Mouse (Mus musculus): Measurements from ENCODE around the gene Cdk15. TPM values are rescaled to one million over a fixed set of nuclear protein-coding genes. Genes with fewer than 3 reads are reported as not detected.

Gene Cdk15
- total and polyA plus RNA-seq, 2 experiments from 2014 or later: 1.3 to 1.8 TPM

DNA sequence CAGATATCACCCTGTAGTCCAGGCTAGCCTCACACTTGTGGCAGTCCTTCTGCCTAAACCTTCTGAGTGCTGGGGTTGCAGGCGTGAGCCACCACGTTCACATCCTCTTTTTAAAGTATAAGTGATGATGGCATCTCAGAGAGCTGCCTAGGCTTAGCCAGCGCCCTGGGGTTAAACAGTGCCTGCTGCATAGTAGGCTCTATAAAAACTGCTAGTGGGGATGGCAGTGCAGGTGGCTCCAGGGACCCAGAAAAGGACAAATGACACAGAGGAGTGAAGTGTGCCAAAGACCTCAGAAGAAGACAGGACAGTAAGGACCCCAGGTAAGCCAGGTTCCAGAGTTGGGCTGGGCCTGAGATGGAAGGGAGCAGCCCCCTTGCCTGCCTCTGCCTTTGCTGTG lies 104.1 kb downstream of the Cdk15 start:
- DNase-seq (ENCODE audit: low spot score): no peak
- Histone ChIP-seq H3K4me3 (ENCODE audit: low read length) (no peak overlapping the region), H3K9me3 (ENCODE audit: low read length) (no peaks in the 10 kb centered on the region), H3K4me2 (ENCODE audit: low read depth, low read length) (no peak overlapping the region), H3K27me3 (ENCODE audit: insufficient read depth, low read length) (no peaks in the 10 kb centered on the region), H3K9ac (replicated peaks; ENCODE audit: low read length) (no peak overlapping the region), H3K36me3 (ENCODE audit: insufficient read depth, low read length) (no peaks in the 10 kb centered on the region), H3K4me1 (ENCODE audit: insufficient read depth, low read length) (no peaks in the 10 kb centered on the region), H3K27ac (no peak overlapping the region)
- no peak for TF ChIP-seq CTCF (IDR thresholded peaks at IDR 0.05; ENCODE audit: low read depth)
- WGBS: 76% methylated on average over 3 of the region's 3 CpGs
- no peak for ATAC-seq

DNA sequence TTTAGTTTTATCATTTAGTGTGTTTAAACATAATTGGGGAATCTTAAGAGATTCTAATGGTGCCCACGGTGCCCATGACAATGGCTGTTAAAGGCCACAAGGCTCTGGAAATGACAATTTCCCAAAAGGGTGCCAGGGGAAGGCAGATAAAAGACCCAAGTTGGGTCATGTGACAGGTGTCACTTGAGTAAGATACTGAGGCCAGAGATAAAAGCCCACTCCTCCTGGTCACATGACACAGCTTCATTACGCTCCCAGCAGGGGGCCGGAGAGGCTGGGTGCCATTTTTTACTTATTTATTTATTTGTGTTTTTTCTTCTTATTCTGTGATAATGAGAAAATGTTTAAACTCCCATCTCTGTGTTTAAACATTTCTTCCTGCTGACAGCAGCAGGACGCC lies 104.8 kb downstream of the Cdk15 start:
- TF ChIP-seq CTCF (IDR thresholded peaks at IDR 0.05; ENCODE audit: low read depth): no peak
- 72% methylated on average over 4 of the region's 4 CpGs for WGBS
- Histone ChIP-seq H3K4me3 (ENCODE audit: low read length) (no peak overlapping the region), H3K4me2 (ENCODE audit: low read depth, low read length) (no peak overlapping the region), H3K9me3 (ENCODE audit: low read length) (no peaks in the 10 kb centered on the region), H3K27ac (no peak overlapping the region), H3K9ac (replicated peaks; ENCODE audit: low read length) (no peak overlapping the region), H3K36me3 (ENCODE audit: insufficient read depth, low read length) (no peaks in the 10 kb centered on the region), H3K4me1 (ENCODE audit: insufficient read depth, low read length) (no peaks in the 10 kb centered on the region), H3K27me3 (ENCODE audit: insufficient read depth, low read length) (no peaks in the 10 kb centered on the region)
- DNase-seq (ENCODE audit: low spot score) (no peak), ATAC-seq (no peak)

DNA sequence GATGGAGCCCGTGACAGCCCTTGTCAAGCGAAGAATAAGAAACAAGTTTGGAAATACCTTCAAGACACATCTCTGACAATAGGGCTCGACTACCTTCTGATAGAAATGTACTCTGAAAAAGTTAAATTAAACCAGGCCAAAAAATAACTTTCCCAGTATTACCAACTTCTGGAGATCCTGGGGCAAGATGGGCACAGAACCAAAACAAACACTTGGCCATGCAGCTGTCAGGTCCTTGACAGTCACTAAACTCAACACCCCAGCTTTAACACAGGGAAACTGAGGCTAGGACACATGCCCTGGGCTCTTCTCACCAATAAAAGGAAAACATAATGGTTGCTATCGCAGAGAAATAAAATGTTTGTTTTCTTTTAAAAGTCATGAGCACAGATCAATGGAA lies 105.3 kb downstream of the Cdk15 start:
- H3K27ac ChIP-seq: no peak overlapping the region
- TF ChIP-seq CTCF (IDR thresholded peaks at IDR 0.05; ENCODE audit: low read depth): no peak
- H3K36me3 ChIP-seq (ENCODE audit: insufficient read depth, low read length): no peaks in the 10 kb centered on the region
- H3K4me1 ChIP-seq (ENCODE audit: insufficient read depth, low read length): no peaks in the 10 kb centered on the region
- H3K4me3 ChIP-seq (ENCODE audit: low read length): no peak overlapping the region
- no peaks in the 10 kb centered on the region for H3K27me3 ChIP-seq (ENCODE audit: insufficient read depth, low read length)
- H3K9me3 ChIP-seq (ENCODE audit: low read length): no peaks in the 10 kb centered on the region
- H3K4me2 ChIP-seq (ENCODE audit: low read depth, low read length): no peak overlapping the region
- ATAC-seq: no peak
- DNase-seq (ENCODE audit: low spot score): no peak
- no peak overlapping the region for H3K9ac ChIP-seq (replicated peaks; ENCODE audit: low read length)
- 83% methylated on average over 4 of the region's 4 CpGs for WGBS

DNA sequence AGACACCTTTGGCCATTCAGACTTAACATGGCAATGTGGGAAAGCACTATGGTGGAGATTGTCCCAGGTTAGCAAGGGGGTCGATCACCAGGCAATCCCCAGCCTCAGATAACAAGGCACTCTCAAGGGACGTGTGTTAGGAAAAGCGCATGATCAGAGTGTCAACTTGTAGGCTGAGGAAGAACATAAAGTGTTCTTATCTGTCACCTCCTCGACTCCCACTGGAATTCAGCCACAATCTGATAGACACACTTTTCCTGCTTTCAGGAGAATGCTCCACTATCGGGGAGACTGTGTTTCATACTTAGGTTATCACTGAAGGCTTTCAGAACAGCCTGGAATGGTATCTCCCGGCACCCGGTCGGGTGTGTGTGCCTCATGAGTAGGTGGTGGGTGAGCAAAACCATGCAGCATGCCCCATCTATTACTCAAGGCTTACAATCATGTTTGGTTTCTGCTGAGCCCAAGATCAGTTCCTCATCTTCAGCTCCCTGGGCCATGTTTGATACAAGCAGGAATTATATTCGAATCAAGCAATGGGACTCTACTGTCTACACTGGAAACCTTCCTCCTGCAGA lies 107.8 kb downstream of the Cdk15 start:
- Histone ChIP-seq H3K4me2 (ENCODE audit: low read depth, low read length) (no peak overlapping the region), H3K9ac (replicated peaks; ENCODE audit: low read length) (no peak overlapping the region), H3K4me3 (ENCODE audit: low read length) (no peak overlapping the region), H3K4me1 (ENCODE audit: insufficient read depth, low read length) (no peaks in the 10 kb centered on the region), H3K27me3 (ENCODE audit: insufficient read depth, low read length) (no peaks in the 10 kb centered on the region), H3K27ac (no peak overlapping the region), H3K36me3 (ENCODE audit: insufficient read depth, low read length) (no peaks in the 10 kb centered on the region), H3K9me3 (ENCODE audit: low read length) (no peaks in the 10 kb centered on the region)
- ATAC-seq (no peak), DNase-seq (ENCODE audit: low spot score) (no peak)
- no peak for TF ChIP-seq CTCF (IDR thresholded peaks at IDR 0.05; ENCODE audit: low read depth)
- WGBS: 84% methylated on average over 9 of the region's 9 CpGs

DNA sequence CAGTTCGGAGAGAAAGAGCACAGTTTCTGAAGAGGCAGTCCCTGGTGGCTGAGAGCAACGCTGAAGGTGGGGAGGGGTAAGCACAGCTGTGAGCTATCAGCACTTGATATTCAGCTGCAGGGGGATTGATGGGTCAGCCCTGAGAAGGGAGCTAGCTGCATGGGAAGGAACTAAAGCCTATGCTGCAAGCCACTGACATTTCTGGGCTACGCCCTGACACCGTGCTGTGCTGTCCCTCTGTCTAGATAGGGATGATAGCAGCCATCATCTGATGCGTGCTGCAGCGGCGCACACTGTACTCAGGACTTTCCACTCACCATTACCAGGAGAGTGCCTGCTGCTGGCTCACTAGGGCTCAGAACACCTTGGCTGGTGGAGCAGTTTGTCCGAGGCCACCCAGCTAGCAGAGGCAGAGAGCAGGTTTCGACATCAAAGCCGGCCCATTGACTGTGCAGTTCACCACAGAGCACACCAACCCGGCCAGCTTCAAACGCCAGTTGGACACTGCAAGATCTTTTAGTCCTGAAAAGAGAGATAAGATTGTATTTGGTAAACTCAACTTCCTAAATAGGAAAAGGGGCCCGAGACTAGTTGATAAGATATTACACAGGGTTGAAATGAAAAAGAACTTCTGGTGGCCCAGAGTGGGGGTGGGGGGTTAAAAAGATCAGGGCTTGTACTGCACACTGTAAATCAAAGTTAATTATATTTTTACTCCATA lies 111.4 kb downstream of the Cdk15 start:
- WGBS: 41% methylated on average over 13 of the region's 13 CpGs
- TF ChIP-seq CTCF (IDR thresholded peaks at IDR 0.05; ENCODE audit: low read depth): no peak
- no peak for DNase-seq (ENCODE audit: low spot score)
- Histone ChIP-seq H3K27ac (no peak overlapping the region), H3K9me3 (ENCODE audit: low read length) (no peaks in the 10 kb centered on the region), H3K4me3 (ENCODE audit: low read length) (no peak overlapping the region), H3K9ac (replicated peaks; ENCODE audit: low read length) (no peak overlapping the region), H3K36me3 (ENCODE audit: insufficient read depth, low read length) (no peaks in the 10 kb centered on the region), H3K27me3 (ENCODE audit: insufficient read depth, low read length) (no peaks in the 10 kb centered on the region), H3K4me1 (ENCODE audit: insufficient read depth, low read length) (no peaks in the 10 kb centered on the region), H3K4me2 (ENCODE audit: low read depth, low read length) (no peak overlapping the region)
- ATAC-seq: no peak

DNA sequence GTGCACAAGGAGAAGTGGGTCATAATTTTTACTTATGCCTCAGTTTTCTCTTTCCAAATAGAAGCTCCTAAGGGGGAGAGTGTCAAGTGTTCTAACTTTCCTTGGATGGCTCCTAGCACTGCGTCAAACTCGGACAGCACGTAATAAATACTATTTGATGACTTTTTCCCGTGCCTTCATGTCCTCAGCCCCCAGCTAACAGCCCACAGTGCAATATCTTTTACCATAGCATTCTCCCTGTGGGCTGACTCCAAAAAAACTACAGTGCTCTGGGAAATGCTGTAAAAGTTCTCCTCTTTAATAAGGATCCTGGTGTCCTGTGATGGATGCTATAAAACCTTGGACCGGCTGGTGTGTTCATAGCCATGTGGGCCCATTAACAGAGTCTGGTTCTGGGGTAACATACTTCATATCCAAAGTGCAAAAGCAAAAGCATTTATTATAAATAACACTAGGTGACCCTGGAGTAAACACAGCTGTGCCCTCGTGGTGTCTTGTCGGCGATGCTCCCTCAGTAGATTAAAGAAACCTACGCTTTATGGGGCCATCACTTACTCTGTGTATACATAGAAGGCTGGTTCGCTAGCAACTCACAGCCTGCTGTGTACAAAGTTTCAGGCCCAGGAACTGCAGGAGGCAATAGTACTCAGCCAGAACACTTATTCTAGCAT lies 112.1 kb downstream of the Cdk15 start:
- no peak overlapping the region for H3K27ac ChIP-seq
- no peaks in the 10 kb centered on the region for H3K9me3 ChIP-seq (ENCODE audit: low read length)
- no peak for ATAC-seq
- H3K36me3 ChIP-seq (ENCODE audit: insufficient read depth, low read length): no peaks in the 10 kb centered on the region
- no peak overlapping the region for H3K9ac ChIP-seq (replicated peaks; ENCODE audit: low read length)
- H3K27me3 ChIP-seq (ENCODE audit: insufficient read depth, low read length): no peaks in the 10 kb centered on the region
- no peak for DNase-seq (ENCODE audit: low spot score)
- 81% methylated on average over 10 of the region's 10 CpGs for WGBS
- TF ChIP-seq CTCF (IDR thresholded peaks at IDR 0.05; ENCODE audit: low read depth): no peak
- no peaks in the 10 kb centered on the region for H3K4me1 ChIP-seq (ENCODE audit: insufficient read depth, low read length)
- H3K4me3 ChIP-seq (ENCODE audit: low read length): no peak overlapping the region
- H3K4me2 ChIP-seq (ENCODE audit: low read depth, low read length): no peak overlapping the region

DNA sequence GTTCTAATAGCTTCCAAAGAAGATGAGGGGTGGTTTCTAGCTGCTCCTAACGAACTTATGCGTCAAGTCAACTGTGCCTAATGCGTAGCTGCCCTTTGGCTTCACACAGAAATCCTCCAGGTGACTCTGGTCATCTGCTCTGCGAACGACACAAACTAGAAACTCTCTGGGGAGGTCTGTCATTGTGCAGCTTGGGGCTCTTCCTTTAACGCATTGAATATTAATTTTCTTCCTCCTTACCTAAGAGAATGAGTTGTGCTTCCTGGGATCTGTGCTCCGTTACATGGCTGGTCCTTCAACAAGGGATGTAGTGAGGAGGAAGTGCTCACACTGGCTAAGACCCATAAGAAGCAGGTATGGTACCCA lies 112.6 kb downstream of the Cdk15 start:
- WGBS: 58% methylated on average over 7 of the region's 7 CpGs
- ATAC-seq: no peak

More for the DNA sequence above, 112.6 kb downstream of the Cdk15 start:
- Histone ChIP-seq H3K4me2 (ENCODE audit: low read depth, low read length) (no peak overlapping the region), H3K9ac (replicated peaks; ENCODE audit: low read length) (no peak overlapping the region), H3K27ac (no peak overlapping the region), H3K9me3 (ENCODE audit: low read length) (no peaks in the 10 kb centered on the region), H3K36me3 (ENCODE audit: insufficient read depth, low read length) (no peaks in the 10 kb centered on the region), H3K4me1 (ENCODE audit: insufficient read depth, low read length) (no peaks in the 10 kb centered on the region), H3K4me3 (ENCODE audit: low read length) (no peak overlapping the region), H3K27me3 (ENCODE audit: insufficient read depth, low read length) (no peaks in the 10 kb centered on the region)
- TF ChIP-seq CTCF (IDR thresholded peaks at IDR 0.05; ENCODE audit: low read depth): no peak
- no peak for DNase-seq (ENCODE audit: low spot score)
